Comparison of ENCODE assay signal across 23 mouse cellular contexts in the genomic region with DNA sequence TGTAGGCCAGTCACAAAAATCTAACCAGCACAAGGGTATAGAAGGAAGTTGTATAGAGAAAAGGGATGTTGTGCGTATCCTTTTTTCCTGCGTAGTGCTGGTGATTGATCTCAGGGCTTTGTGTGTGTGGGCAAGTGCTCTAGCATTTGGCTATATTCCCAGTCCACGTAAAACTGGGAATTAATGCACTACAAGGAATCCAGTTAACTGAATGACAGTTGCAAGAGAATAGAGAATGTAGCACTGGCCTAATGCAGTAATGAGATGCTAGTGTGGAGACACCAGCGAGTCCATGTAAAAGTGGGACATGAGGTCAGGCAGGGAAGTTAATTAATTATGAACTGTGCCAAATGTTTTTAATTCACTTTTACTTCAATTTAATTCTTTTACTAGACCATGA. TPM values are rescaled to one million over a fixed set of nuclear protein-coding genes. Genes with fewer than 3 reads are reported as not detected.
A peak's percentile ranks its signal among the peaks of the same experiment; 100 is the strongest.
DNase-seq lines count a peak whose midpoint lies in the region; ATAC-seq and TF ChIP-seq lines count a peak whose summit lies in the region.
"Had no signal": no experiment of that assay in that cellular context is flagged by ENCODE, and none has a peak within 500 bp of the region (broad histone marks: within the 10 kb centered on the region; RNA-seq: fewer than 3 reads in every experiment).

No protein-coding gene starts in this region.

- no peak; the same call in 1 of the 2 replicates for ATAC-seq in forebrain, embryonic 15.5 days (replicated peaks)
- no peak for ATAC-seq in forebrain, embryonic 12.5 days (ENCODE audit: low FRiP score)
- no peak for ATAC-seq in midbrain, postnatal 0 days (ENCODE audit: low FRiP score)
- ATAC-seq: forebrain, postnatal 0 days; inflammation-experienced regulatory T-cells, adult 6 months; intestine, postnatal 0 days had no signal

- no peaks in the 10 kb centered on the region for H3K9me3 ChIP-seq in forebrain, embryonic 15.5 days
- H3K9me3 ChIP-seq in forebrain, embryonic 12.5 days, result no peaks in the 10 kb centered on the region
- H3K9me3 ChIP-seq in midbrain, postnatal 0 days (ENCODE audit: low read length), result no peaks in the 10 kb centered on the region
- no peaks in the 10 kb centered on the region for H3K9me3 ChIP-seq in midbrain, embryonic 10.5 days (replicated peaks)
- H3K9me3 ChIP-seq: embryonic facial prominence, embryonic 12.5 days; heart, embryonic 15.5 days; hindbrain, embryonic 10.5 days; hindbrain, embryonic 15.5 days had no signal

- peak overlapping the region; percentile 35 for H3K27ac ChIP-seq in forebrain, embryonic 15.5 days (replicated peaks)
- H3K27ac ChIP-seq in forebrain, embryonic 12.5 days, result no peak overlapping the region
- no peak overlapping the region for H3K27ac ChIP-seq in kidney, adult 2 months (ENCODE audit: insufficient read depth, low read depth, low read length)
- no peak overlapping the region for H3K27ac ChIP-seq in midbrain, postnatal 0 days (ENCODE audit: low read depth, low read length)
- no peak overlapping the region for H3K27ac ChIP-seq in midbrain, embryonic 10.5 days (replicated peaks)
- H3K27ac ChIP-seq: embryonic facial prominence, embryonic 12.5 days; gastrocnemius, adult 2 months; heart, embryonic 15.5 days; hindbrain, embryonic 10.5 days; hindbrain, embryonic 15.5 days had no signal

- H3K4me1 ChIP-seq in forebrain, embryonic 15.5 days, result peaks cover 8% of the 10 kb centered on the region
- H3K4me1 ChIP-seq in forebrain, embryonic 12.5 days, result no peaks in the 10 kb centered on the region
- H3K4me1 ChIP-seq in kidney, adult 2 months (ENCODE audit: control insufficient read depth, insufficient read depth, low read length), result peaks cover 3% of the 10 kb centered on the region; the same call in 1 of the 2 replicates
- no peaks in the 10 kb centered on the region for H3K4me1 ChIP-seq in midbrain, postnatal 0 days (ENCODE audit: insufficient read depth, low read length)
- H3K4me1 ChIP-seq in midbrain, embryonic 10.5 days, result peaks cover 5% of the 10 kb centered on the region; the same call in 1 of the 2 replicates
- H3K4me1 ChIP-seq: embryonic facial prominence, embryonic 12.5 days; hindbrain, embryonic 10.5 days; hindbrain, embryonic 15.5 days had no signal

- WGBS in forebrain, embryonic 15.5 days, result 22% methylated on average over 4 of the region's 4 CpGs
- WGBS in forebrain, embryonic 12.5 days, result 69% methylated on average over 4 of the region's 4 CpGs
- 68% methylated on average over 4 of the region's 4 CpGs for WGBS in kidney, adult 2 months
- WGBS in midbrain, postnatal 0 days, result 74% methylated on average over 4 of the region's 4 CpGs
- 99% methylated on average over 4 of the region's 4 CpGs for WGBS in midbrain, embryonic 10.5 days

- no peaks in the 10 kb centered on the region for H3K27me3 ChIP-seq in forebrain, embryonic 15.5 days
- no peaks in the 10 kb centered on the region for H3K27me3 ChIP-seq in forebrain, embryonic 12.5 days
- H3K27me3 ChIP-seq in kidney, adult 2 months (replicated peaks; ENCODE audit: control insufficient read depth, insufficient read depth, low read length), result no peaks in the 10 kb centered on the region
- H3K27me3 ChIP-seq in midbrain, postnatal 0 days (ENCODE audit: insufficient read depth, low read length), result no peaks in the 10 kb centered on the region
- no peaks in the 10 kb centered on the region for H3K27me3 ChIP-seq in midbrain, embryonic 10.5 days (ENCODE audit: low read depth, poor library complexity, severe bottlenecking)
- H3K27me3 ChIP-seq: CH12.LX; embryonic facial prominence, embryonic 12.5 days; heart, embryonic 15.5 days; hindbrain, embryonic 15.5 days had no signal

- peaks cover 55% of the 10 kb centered on the region for H3K36me3 ChIP-seq in forebrain, embryonic 15.5 days
- peaks cover 72% of the 10 kb centered on the region for H3K36me3 ChIP-seq in forebrain, embryonic 12.5 days (replicated peaks)
- H3K36me3 ChIP-seq in kidney, adult 2 months (ENCODE audit: control insufficient read depth, insufficient read depth, low read length), result peaks cover 4% of the 10 kb centered on the region
- H3K36me3 ChIP-seq in midbrain, postnatal 0 days (ENCODE audit: insufficient read depth, low read length), result peaks cover 28% of the 10 kb centered on the region
- H3K36me3 ChIP-seq in midbrain, embryonic 10.5 days, result peaks cover 88% of the 10 kb centered on the region

- TF ChIP-seq POLR2A in kidney, adult 2 months (IDR thresholded peaks at IDR 0.05; ENCODE audit: low read depth, low read length), result no peak
- TF ChIP-seq POLR2A in brain, embryonic 14.5 days (IDR thresholded peaks at IDR 0.05; ENCODE audit: borderline replicate concordance, extremely low read depth, insufficient read depth, insufficient read length, poor library complexity, severe bottlenecking), result no peak

- no peak overlapping the region for H3K9ac ChIP-seq in forebrain, embryonic 15.5 days (replicated peaks)
- H3K9ac ChIP-seq in forebrain, embryonic 12.5 days, result no peak overlapping the region
- H3K9ac ChIP-seq in midbrain, postnatal 0 days (replicated peaks; ENCODE audit: low read length, poor library complexity, severe bottlenecking), result no peak overlapping the region
- H3K9ac ChIP-seq: embryonic facial prominence, embryonic 12.5 days; forebrain, postnatal 0 days; heart, embryonic 15.5 days; hindbrain, embryonic 15.5 days had no signal

- H3K4me3 ChIP-seq in forebrain, embryonic 15.5 days, result no peak overlapping the region
- H3K4me3 ChIP-seq in forebrain, embryonic 12.5 days (replicated peaks), result no peak overlapping the region
- no peak overlapping the region for H3K4me3 ChIP-seq in kidney, adult 2 months (ENCODE audit: insufficient read depth, low read depth, low read length)
- no peak overlapping the region for H3K4me3 ChIP-seq in midbrain, postnatal 0 days (ENCODE audit: low read depth, low read length)
- H3K4me3 ChIP-seq in midbrain, embryonic 10.5 days, result no peak overlapping the region
- H3K4me3 ChIP-seq: embryonic facial prominence, embryonic 12.5 days; gastrocnemius, adult 2 months; heart, embryonic 15.5 days; hindbrain, embryonic 10.5 days; hindbrain, embryonic 15.5 days had no signal

- TF ChIP-seq CTCF in kidney, adult 2 months (conservative IDR thresholded peaks at IDR 0.05; ENCODE audit: insufficient read depth, insufficient read length, low read depth, low read length), result no peak
- no peak for TF ChIP-seq CTCF in midbrain, postnatal 0 days (IDR thresholded peaks at IDR 0.05)
- no peak for TF ChIP-seq CTCF in brain, embryonic 14.5 days (IDR thresholded peaks at IDR 0.05; ENCODE audit: borderline replicate concordance, extremely low read depth, insufficient read depth, insufficient read length)

- H3K4me2 ChIP-seq in forebrain, embryonic 15.5 days (replicated peaks), result no peak overlapping the region
- H3K4me2 ChIP-seq in forebrain, embryonic 12.5 days, result no peak overlapping the region
- H3K4me2 ChIP-seq in midbrain, postnatal 0 days (ENCODE audit: low read depth, low read length, poor library complexity, severe bottlenecking), result no peak overlapping the region
- H3K4me2 ChIP-seq: embryonic facial prominence, embryonic 12.5 days; heart, embryonic 11.5 days; heart, embryonic 15.5 days; hindbrain, embryonic 15.5 days had no signal

- DNase-seq in kidney, adult 2 months, result peak; percentile 26
- DNase-seq in kidney, postnatal 25 days, result no peak
- DNase-seq in midbrain, postnatal 0 days (ENCODE audit: low spot score), result peak; percentile 5
- no peak for DNase-seq in midbrain, embryonic 10.5 days (ENCODE audit: low spot score)
- peak; percentile 89 for DNase-seq in brain, embryonic 14.5 days (ENCODE audit: low read depth)
- DNase-seq: adrenal gland, adult 8-10 months; adrenal gland, postnatal 36 days; cerebellum, adult 11 months; cerebellum, adult 8-10 months; cerebellum, postnatal 14 days; forebrain, postnatal 0 days; gastrocnemius, adult 2 months; gastrocnemius, postnatal 25 days had no signal

RNA-seq across cellular contexts. Expression of gene Ppme1, which starts 30.6 kb away (rescaled TPM):
- polyA plus RNA-seq in forebrain, embryonic 15.5 days (2015; fragmentation: Nextera tagmentation; extraction: Ambion mirVana), result 145 and 155 TPM in 2 replicates
- polyA plus RNA-seq in forebrain, embryonic 12.5 days (2016; fragmentation: Nextera tagmentation; extraction: Ambion mirVana), result 103 TPM in 2 replicates
- 94.0 and 100 TPM in 2 replicates for polyA plus RNA-seq in kidney, adult 2 months (2012; rRNA removed)
- 159 and 172 TPM in 2 replicates for total RNA-seq in midbrain, postnatal 0 days (2014; rRNA removed)
- 149 and 161 TPM in 2 replicates for polyA plus RNA-seq in midbrain, postnatal 0 days (2015; fragmentation: Nextera tagmentation; extraction: Ambion mirVana)
- 96.9 and 111 TPM in 2 replicates for polyA plus RNA-seq in midbrain, embryonic 10.5 days (2016; fragmentation: Nextera tagmentation; extraction: Ambion mirVana)
- 184 and 224 TPM in 2 replicates for polyA plus RNA-seq in brain, embryonic 14.5 days (2012; rRNA removed)

RNA-seq across cellular contexts. Expression of gene C2cd3, which starts 30.7 kb away (rescaled TPM):
- polyA plus RNA-seq in forebrain, embryonic 15.5 days (2015; fragmentation: Nextera tagmentation; extraction: Ambion mirVana), result 28.8 and 29.7 TPM in 2 replicates
- polyA plus RNA-seq in forebrain, embryonic 12.5 days (2016; fragmentation: Nextera tagmentation; extraction: Ambion mirVana), result 44.3 and 49.5 TPM in 2 replicates
- polyA plus RNA-seq in kidney, adult 2 months (2012; rRNA removed), result 16.7 and 16.8 TPM in 2 replicates
- total RNA-seq in midbrain, postnatal 0 days (2014; rRNA removed), result 22.2 and 26.6 TPM in 2 replicates
- 8.1 and 8.5 TPM in 2 replicates for polyA plus RNA-seq in midbrain, postnatal 0 days (2015; fragmentation: Nextera tagmentation; extraction: Ambion mirVana)
- polyA plus RNA-seq in midbrain, embryonic 10.5 days (2016; fragmentation: Nextera tagmentation; extraction: Ambion mirVana), result 30.7 and 32.8 TPM in 2 replicates
- polyA plus RNA-seq in brain, embryonic 14.5 days (2012; rRNA removed), result 38.3 and 40.3 TPM in 2 replicates

Comparison
In these comparisons a context has a peak if more than half of its experiments do, and no peak if none do; other contexts are left out.
1. DNase-seq: peak in kidney, adult 2 months (single experiment), midbrain, postnatal 0 days (single experiment) and brain, embryonic 14.5 days (single experiment); none in kidney, postnatal 25 days (0 of 2) and midbrain, embryonic 10.5 days (single experiment).